Mouse (Mus musculus) gastrocnemius, postnatal 4 days (tissue): ENCODE data around the gene Ccdc22. TPM values are rescaled to one million over a fixed set of nuclear protein-coding genes. Genes with fewer than 3 reads are reported as not detected.
A peak's percentile ranks its signal among the peaks of the same experiment; 100 is the strongest.

Experiments used
- DNase-seq, 2 experiments: peaks; one replicate each; pipeline ENCODE4 v3.0.0; 2021 to 2022; ENCODE audit warnings: low spot score in 2 of 2, mixed read lengths in 2 of 2
- long read RNA-seq, 2 experiments: library from polyadenylated mRNA; stranded (forward); transcript quantifications; one replicate each; pipeline ENCODE4 v2.0.0; 2021
- total RNA-seq, 2 experiments: library from RNA; stranded (reverse); gene quantifications; 2 replicates each; pipeline ENCODE4 v1.2.3; 2021

Ccdc22 gene
- total RNA-seq: 10 to 100 TPM; 13.8 to 15.0 TPM
- long read RNA-seq, experiment 1, transcript Ccdc22-201 (17 exons, 2,353 nt): major isoform, 29 of 29 reads
- long read RNA-seq, experiment 1, partial matches to known transcripts: 0 of 29 reads
- long read RNA-seq, experiment 1, other reads (novel, unspliced or antisense): 0 of 29 reads
- long read RNA-seq, experiment 2, transcript Ccdc22-201 (17 exons, 2,353 nt): major isoform, 35 of 40 reads
- long read RNA-seq, experiment 2, partial matches to known transcripts: 1 of 40 reads
- long read RNA-seq, experiment 2, other reads (novel, unspliced or antisense): 4 of 40 reads

DNA sequence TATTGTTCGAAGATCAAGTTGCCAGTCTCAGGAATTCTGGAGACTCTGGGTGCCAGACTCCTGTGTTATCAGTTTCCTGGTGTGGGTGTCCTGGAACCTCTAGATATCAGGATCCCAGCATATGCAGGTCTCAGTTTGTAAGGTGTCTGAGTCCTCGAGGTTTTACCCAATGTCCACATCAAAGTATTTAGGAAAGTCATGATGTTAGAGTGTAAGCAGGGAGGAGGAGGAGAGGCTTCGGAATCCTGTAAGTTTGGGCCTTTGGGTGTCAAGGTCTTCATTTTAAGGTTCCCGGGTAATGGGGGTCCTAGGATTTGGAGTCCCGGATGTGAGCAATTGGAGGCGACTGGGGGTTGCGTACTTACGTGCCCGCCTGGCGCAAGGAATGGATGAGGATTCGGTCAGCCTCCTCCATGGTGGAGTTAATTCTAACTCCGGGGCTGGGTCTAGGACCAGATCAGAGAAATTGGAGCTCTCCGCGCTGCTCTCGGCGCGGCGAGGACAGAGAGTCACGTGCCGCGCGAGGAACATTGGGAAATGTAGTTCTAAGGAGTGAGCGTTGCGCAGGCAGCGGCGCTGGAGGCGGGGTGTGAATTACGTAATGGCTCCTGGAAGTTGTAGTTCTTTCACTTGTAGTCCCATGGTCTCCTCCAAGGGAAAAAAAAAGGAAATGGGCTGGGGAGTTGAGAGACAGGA, at the start of gene Ccdc22:
Gene Ccdc22, minus strand, starts transcription at position 639 of the 696 bp plus-strand sequence.
- DNase-seq: peak; percentile 46 to 80

DNA sequence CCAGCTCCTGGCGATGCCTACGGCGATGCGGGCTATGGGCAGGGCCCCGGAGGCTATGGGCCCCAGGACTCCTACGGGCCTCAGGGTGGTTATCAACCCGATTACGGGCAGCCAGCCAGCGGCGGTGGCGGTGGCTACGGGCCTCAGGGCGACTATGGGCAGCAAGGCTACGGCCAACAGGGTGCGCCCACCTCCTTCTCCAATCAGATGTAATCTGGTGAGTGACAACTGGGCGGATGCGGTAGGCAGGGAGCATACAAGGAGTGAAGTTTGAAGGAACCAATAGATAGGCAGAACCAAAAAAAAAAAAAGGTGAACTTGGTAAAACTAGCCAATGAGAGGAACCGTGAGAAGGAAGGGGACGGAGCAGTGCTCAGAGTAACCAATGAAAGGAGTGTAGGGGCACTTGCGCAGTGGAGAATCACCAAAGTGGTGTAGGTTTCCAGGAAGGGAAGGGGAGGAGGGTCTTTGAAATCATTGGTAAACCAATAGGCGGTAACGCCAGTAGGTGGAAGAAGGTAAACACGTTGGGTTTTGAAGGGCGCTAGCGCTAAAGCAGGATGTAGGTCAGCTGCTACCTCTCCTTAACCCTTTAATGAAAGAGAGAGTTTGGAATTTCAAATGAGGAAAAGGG, 43.5 kb upstream of the Ccdc22 start:
- DNase-seq: peak; percentile 45 to 77

DNA sequence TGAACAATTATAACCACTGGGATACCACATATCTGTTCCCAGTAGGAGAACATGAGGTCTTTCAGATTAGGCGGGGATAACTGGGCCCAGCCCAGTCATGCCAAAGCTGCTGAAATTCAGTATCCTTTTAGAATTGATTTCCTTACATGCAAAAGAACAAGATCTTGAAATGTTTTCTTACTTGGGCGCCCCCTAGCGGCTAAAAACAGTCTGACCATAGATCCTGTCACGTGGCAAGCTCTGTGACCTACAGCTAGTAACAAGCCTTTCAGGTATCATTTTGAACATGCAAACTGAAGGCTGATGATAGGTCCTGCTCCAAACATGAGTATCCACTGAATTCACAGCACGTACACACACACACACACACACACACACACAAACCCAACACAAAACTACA, 40.0 kb upstream of the Ccdc22 start:
- peak; percentile 57 to 67 for DNase-seq

DNA sequence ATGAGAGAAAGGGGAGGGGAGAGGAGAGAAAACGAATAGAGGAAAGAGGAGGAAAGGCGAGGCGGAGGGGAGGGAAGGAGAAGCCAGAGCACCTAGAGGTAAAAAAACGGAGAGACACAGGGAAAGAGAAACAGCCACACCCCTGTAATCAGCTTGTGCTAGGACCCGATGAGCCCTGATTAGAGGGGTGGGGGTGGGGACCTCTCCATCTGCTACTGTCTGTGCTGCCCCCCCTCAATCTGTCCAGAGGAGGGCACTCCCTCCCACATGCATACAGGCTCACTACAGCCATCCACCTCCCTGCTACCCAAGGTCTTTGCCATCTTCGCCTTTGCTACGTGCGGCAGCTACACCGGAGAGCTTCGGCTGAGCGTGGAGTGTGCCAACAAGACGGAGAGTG, 35.5 kb upstream of the Ccdc22 start:
- DNase-seq: no peak

DNA sequence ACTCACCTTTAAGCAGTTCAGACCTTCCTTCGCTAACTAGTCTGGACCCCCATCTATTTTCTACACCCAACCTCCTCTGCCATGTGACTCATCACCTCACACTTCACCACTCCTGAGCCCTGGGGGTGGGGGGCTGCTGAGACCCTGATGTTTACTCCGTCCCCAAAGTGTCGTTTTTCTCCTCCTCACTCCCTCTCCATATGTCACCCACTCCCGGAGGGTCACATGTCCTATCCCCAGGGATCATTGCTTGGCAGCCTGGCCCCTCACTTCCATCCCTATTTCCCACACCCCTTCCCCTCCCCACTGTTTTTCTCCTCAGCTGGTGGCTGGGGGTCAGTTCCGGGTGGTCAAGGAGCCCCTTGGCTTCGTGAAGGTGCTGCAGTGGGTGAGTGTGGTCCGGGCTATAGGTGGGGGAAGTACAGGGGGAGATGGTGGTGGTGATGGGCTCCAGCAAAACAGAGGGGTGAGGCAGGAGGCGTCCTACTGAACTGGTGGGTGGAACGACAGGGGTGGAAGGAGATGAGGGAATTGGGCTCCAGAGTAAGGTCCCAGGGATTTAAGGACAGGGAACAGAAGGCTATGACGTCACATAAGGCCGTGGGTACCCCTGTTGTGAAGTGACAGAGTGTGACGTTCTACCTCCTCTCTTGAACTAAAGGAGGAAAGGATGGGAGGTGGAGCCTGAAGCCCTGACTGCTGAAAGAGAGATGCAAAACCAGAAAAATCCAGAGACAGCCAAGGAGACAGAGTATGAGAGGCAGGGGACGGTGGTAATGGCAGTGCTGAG, 34.4 kb upstream of the Ccdc22 start:
- DNase-seq: no peak

DNA sequence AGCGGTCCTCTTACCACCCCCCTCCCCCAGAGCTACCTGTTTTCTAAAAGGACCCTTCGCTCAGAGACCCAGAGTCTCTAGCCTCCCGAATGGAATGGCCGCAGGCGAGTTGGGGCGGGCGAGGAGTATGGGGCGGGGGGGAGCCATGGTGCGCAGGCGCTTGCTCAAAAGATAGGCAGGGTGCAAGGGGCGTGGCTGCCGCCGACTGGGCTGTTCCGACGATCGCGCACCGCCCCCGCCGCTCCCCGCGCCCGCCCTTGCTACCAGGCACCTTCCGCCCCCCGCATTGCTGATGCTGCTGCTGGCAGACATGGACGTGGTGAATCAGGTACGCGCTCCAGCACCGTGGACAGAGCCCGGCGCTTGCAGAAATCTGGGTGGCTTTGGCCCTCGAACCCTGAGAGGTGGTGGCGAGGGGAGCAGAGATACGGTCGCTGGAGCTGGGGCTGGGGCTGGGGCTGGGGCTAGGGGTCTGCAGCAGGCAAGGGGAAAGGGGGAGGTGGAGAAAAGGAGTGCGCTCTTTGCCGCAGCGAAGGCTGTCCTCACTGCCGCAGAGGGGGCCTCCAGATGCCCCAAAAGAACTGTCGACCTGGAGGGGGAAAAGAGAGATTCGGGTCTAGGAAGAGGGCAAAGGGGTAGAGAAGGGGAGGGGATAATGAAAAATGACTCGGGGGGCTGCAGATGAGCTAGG, 33.2 kb upstream of the Ccdc22 start, which contains the start of gene Syp:
Gene Syp, plus strand, starts transcription at position 71 of the 691 bp plus-strand sequence.
- DNase-seq: peak in 1 of 2 experiments; percentile 54

DNA sequence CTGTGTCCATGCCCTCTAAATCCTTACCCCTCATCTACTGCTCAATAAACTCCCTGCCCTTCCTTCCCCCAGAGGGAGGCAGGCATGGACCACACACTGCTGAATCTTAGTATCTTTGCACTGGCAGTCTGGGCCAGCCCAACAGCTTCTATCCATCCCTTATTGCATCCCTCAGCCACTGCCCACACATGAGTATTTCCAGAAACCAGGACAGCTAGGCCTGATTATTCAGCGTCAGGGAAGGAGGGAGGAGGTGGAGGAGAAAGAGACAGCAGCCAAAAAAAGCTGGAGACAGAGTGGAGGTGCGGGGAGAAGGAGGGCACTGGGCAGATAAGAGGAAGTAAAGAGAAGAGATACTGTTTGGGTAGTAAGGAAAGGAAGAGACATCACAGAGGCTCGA, 29.8 kb upstream of the Ccdc22 start:
- no peak for DNase-seq

DNA sequence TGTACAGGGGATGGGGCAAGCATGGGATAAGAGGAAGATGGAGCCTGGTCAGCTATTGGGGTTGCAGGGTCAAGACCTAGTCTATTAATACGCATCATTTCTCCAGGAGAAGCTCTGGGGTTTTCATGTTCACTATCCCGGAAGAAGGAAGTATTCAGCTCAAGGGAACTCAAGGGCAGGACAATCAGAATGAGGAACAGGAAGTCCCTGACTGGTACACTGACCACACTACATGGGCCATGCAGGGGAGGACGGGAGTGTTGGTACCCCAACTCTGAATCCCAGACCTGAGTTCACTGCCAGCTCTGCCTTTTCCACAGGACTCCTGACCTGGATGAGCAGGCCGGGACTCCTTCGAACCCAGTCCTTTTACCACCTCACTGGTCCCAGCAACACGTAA, 27.2 kb upstream of the Ccdc22 start:
- DNase-seq: no peak

DNA sequence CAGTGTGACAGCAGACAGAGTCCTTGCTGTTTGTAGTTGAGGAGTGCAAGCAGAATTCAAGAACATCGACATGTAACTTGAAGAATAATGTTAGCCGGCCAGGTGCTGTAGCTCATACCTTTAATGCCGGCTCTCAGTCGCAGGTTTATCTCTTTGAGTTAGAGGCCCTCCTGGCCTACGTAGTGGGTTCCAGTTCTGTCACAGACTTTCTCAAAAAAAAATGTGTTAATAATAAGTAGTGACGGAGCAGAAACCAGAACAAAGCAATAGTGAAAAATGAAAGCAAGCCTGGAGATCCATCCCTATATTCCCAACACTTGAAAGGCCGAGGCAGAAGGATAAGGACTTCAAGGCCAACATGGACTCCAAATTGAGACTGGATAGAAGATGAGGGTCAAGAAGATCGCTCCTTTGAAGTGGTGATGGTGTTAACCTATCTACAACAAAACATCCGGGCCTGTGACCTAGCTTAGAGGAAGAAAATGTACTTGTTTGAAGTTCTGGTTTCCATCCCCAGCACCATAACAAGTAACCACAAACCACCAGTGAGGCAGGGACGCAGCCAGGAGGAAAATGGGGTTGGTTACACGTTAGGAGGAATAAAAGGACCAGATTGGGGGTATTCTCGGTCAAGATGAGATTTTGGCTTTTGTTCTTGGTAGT, 12.7 kb upstream of the Ccdc22 start:
- DNase-seq: no peak

DNA sequence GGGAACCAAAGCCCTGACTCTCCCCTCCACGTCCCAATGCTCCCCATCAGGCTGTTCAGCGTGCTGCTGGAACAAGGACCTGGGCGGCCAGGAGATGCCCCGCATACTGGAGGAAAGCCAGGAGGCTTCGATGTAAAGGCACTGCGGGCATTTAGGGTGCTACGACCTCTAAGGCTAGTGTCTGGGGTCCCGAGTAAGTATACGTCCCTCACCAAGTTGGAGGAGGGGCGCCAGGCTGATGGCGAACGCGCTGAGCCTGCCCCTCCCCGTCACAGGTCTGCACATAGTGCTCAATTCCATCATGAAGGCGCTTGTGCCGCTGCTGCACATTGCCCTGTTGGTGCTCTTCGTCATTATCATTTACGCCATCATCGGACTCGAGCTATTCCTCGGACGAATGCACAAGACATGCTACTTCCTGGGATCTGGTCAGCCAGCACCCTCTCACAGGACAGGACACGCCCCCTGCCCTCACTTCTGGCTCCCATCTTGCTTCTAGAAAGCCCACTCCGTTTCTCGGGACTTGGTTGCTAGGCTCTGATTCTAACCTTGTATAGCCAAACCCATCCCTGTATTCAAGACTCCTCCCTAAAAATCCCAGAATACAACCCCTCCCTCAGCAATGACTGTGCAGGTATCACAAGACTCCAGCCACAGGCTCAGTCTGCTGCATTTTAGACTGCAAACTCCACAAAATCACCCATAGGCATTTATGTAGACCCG, 5.4 kb upstream of the Ccdc22 start:
- DNase-seq: no peak

DNA sequence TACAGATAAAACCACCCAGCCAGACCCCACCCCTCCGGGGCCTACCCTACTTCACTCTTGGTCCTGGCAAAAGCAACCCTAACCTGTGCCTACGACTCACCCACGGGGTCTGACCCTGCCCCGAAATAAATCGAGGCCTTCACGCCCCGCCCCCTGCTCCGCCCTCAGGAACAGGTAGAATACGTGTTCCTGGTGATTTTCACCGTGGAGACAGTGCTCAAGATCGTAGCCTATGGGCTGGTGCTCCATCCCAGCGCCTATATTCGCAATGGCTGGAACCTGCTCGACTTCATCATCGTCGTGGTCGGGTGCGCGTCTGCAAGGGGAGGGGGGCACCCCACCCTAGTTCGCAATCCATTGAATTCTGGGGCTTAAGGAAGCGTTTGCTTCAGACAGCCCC, 4.7 kb upstream of the Ccdc22 start:
- no peak for DNase-seq

DNA sequence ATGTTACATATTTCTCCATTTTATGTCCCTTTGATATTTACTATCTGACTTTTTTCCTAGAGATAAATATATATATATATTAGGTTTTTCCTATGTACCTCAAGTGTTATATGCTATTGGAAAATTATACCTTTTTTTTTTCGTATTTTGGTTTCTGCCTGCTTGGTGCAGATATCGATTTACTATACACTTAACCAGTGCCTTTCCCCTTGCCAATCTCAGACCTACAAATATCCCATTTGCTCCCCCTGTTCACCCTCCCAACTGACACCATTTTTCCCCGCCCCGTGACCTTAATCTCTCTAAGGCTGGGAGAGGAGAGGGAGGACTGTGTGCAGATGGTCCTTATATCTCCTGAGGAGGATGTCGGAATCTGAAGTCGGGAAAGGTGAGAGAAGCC, 1.5 kb upstream of the Ccdc22 start, which contains the start of gene Cacna1f:
Gene Cacna1f, plus strand, starts transcription at position 301 of the 400 bp plus-strand sequence.
- DNase-seq: no peak

DNA sequence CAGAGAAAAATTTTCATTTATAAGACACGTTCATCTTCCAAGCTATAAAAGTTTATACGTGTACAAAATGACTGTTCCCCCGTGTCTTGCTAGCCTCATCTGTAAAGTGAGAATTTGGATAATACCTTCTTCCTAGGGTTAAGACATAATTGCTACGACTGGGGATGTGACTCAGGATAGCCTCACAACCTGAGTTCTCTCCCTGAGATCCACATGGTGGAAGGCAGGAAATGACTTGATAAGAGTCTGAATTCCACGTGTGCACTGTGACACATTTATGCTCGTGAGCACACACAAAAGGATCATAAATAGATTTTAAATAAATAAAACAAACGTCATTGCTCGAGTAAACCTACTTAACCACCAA, 241 bp upstream of the Ccdc22 start:
- no peak for DNase-seq

DNA sequence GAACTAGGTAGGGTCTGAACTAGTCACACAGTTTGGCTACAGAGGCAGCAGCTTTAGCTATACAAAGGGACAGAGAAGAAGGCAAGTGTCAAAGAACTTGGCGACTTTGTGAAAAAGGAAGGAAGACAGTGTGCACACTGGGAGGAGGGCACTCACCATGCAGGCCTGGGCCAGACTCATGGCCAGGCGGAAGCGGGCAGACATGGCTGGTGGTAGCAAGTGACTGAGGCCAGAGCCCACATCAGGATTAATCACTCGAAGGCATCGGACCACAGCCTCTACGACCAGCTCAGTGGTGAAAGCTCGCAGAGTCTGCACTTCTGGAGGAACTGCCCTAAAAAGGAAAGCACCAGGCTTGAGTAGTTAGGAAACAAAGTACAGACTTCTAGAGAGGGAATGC, 1.3 kb downstream of the Ccdc22 start:
- no peak for DNase-seq

DNA sequence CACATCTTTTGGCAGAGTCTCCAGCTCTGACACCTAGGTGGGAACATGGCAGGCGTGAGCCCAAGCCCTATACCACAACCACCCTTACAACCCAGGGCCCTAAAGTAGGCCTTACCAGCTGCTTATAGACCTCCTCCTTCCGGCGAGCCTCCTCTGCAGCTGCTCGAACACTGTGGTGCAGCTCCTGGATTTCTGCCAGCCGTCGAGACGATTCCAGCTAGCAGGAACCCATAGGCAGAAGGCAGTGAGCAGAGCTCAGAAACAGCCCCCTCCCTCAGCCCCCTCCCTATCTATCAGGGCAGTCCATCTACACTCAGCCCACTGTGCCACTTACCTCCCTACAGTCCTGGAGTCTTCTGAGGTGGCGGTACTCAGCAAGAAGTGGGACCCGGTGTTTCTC, 9.9 kb downstream of the Ccdc22 start:
- no peak for DNase-seq

DNA sequence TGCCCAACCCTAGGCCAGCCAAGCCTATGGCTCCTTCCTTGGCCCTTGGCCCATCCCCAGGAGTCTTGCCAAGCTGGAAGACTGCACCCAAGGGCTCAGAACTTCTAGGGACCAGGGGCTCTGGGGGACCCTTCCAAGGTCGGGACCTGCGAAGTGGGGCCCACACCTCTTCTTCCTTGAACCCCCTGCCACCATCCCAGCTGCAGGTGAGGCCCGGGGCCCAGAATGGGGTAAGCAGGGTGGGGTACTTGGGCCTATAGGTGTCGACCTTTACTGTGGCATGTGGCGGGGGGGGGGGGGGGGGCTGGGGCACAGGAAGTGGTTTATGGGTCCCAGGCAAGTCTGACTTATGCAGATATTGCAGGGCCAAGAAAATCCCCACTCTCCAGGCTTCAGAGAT, 19.0 kb downstream of the Ccdc22 start:
- DNase-seq: no peak

DNA sequence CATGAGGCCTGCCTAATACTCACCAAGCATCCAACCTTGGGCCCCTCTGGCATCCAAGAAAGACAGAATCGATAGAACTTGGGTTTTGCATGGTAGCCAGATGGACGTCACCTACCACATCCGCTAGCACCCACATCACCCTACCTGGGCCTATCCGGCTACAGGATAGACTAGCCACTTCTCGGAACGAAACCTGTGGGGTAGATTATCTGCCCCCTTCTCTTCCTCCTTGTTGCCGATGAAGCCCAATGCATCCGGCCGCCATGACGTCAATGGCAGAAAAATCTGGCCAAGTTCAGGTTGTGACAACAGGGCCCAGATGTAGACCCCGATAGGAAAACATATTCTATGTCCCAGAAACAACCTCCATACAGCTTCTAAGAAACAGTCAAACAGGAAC, 21.4 kb downstream of the Ccdc22 start:
- no peak for DNase-seq

DNA sequence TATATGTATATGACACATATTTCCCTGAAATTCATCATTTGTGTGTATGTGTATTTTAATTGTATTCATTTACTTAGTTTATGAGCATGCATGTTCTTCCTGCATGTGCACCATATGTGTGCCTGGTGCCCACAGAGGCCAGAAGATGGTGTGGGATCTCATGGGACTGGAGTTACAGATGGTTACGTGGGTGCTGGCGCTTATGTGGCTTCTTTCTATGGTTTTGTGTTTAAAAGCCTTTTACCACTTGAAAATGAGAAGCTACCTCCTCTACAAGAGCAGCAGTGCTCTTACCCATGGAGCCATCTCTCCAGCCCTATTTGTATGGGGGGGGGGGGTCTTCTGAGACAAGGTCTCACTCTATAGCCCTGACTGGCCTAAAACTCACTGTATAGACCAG, 24.2 kb downstream of the Ccdc22 start:
- no peak for DNase-seq

DNA sequence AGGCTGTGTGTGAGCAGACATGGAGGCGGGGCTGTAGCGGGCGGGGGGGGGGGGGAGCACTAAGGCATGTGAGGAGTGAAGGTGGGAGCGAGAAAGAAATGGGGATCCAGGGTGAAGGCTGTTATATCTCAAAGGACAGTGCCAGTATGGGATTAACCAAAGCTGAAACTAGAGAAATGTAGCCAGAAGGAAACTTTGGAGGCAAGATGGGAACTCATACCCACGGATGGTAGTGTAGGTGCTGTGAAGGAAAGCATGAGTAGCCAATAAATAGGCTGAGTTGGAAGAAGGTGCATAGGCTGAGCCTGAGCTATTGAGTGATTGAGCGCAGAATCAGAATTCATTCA, 30.5 kb downstream of the Ccdc22 start:
- DNase-seq: no peak
